Mouse (Mus musculus) kidney, adult 9 months (tissue): ENCODE measurements around the gene Kcnb1.
A peak's percentile ranks its signal among the peaks of the same experiment; 100 is the strongest.

ENCODE experiments used
- DNase-seq: peaks from one replicate; pipeline ENCODE4 v3.0.0; 2022

The Kcnb1 gene

GRCm38 (mm10) chr2:167058814-167059387 is 131.1 kb downstream of the Kcnb1 start:
- DNase-seq = no peak

DNA sequence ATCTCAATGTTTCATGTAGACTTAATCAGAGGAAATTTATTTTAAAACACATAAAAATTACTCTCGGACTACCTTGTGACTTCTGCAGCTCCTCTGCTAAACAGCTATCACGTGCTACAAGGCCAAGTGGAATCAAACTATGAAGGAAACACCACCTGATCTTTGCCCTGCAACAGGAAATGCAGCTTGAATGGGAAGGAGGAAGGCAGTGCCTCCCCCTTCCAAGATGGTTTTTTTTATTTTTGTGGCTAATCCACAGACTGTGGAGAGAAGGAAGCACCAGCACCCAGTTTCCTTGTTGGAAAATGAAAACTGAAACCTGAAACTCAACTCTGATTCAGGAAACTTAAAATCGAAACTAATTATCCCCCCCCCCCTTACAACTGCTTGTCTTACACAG is 131.8 kb downstream of the Kcnb1 start:
- peak; percentile 82 for DNase-seq

DNA sequence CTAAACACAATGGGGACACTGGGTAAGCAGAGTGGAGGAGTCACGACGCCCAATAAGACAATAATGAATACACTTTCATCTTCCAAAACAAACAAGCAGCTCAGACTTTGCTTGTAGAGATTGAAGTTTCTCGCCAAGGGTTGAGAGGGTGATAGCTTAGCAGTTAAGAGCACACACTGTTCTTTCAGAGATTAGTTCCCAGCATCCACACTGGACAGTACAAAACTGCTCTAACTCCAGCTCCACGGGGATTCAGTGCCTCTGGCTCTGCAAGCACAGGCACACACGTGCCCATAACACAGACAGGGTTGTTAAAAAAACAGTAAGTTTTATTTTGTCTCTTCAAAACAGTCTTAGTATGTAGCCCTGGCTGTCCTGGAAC is 133.0 kb downstream of the Kcnb1 start:
- DNase-seq = no peak

- peak; percentile 24 for DNase-seq
Measured at GRCm38 (mm10) chr2:167056210-167056941, 133.6 kb downstream of the Kcnb1 start.

DNA sequence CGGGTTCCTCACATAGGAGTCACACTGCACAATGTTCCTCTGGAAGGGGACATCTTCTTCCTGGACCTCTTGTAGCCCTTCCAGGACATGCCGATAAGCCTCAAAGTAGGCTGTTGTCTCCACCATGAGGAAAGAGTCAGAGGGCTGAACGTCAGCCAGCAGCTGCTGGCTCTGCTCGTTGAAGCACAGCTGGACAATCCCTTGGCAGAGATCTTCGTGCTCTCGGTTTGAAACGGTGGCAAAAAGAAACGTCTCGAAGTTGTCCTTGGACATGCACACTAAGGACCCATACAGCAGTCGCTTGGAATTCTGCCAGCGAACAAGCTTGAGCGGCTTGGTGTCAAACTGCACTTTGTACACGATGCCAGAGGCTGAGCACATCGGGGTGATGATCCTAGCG is 134.6 kb downstream of the Kcnb1 start:
- peak; percentile 73 for DNase-seq

DNA sequence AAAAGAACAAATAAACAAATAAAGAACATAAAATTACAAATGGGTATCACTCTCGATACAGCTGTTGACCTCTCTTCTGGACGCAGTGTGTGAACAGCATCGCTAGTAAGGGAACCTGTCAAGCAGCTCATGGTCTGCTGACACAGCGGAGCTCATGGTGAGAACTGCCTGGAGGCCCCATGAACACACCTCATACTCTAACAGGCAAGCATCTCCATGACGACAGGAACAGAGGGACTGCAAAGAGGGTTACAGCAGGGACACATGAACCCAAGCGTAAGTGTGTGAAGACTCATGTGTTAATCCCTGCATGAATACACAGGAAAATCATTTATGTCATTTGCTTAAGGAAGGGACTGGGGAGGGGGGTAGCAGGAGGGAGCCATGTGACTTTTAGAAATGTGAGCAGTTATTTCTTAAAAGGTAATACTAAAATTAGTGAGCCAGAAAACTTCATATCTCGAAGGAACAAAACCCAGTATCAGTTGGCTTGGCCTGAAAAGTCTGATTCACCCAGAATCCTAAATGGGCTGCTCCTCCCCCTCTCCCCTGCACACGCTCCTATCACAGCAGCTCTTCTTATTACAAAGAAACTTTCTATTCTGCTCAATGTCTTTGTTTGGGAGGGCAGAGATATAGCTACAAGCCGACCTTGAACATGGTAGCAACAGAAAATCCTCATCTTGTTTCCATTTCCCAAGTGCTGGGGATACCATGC is 136.7 kb downstream of the Kcnb1 start:
- DNase-seq = no peak

GRCm38 (mm10) chr2:167048698-167049358 is 141.1 kb downstream of the Kcnb1 start:
- no peak for DNase-seq

GRCm38 (mm10) chr2:167048223-167048622 is 141.7 kb downstream of the Kcnb1 start:
- no peak for DNase-seq
